Mouse (Mus musculus) cerebellum, postnatal 14 days (tissue): ENCODE measurements around the gene Ccdc174.

Experiments used
- DNase-seq, 2 experiments: peaks; one replicate each; pipeline ENCODE4 v3.0.0; 2021; ENCODE audit warnings: mixed read lengths in 2 of 2

Gene Ccdc174

GRCm38 (mm10) chr6:91931231-91931630 is 53.4 kb downstream of the Ccdc174 start:
- no peak for DNase-seq

GRCm38 (mm10) chr6:91938491-91938890 is 60.6 kb downstream of the Ccdc174 start:
- no peak for DNase-seq

- peak; percentile 23 to 54 for DNase-seq
These were observed 70.6 kb downstream of the Ccdc174 start for GRCm38 (mm10) chr6:91948426-91948825.
